Mouse (Mus musculus) heart, postnatal 0 days (tissue): ENCODE data around the gene Hivep2. TPM values are rescaled to one million over a fixed set of nuclear protein-coding genes. Genes with fewer than 3 reads are reported as not detected.

ENCODE experiments used
- ATAC-seq: fragments of 200-750 bp; cut with Nextera tagmentation; 2 replicates; pipeline ENCODE4 v1.8.0; 2017; ENCODE audit warnings: low read depth, moderate number of reproducible peaks, moderate library complexity; ENCODE audit not compliant: insufficient read depth
- DNase-seq: peaks from one replicate; pipeline ENCODE4 v3.0.0-alpha.2; 2016; ENCODE audit warnings: low spot score
- H3K27ac ChIP-seq: fragments of 300-500 bp; sonication (generic); 2 replicates; pipeline ENCODE4 v1.5.1; 2014; ENCODE audit warnings: low read depth, mild to moderate bottlenecking
- H3K27me3 ChIP-seq: fragments of 300-500 bp; sonication (generic); 2 replicates; pipeline ENCODE4 v1.6.1; 2014; ENCODE audit warnings: low read length, mixed read lengths; ENCODE audit not compliant: control insufficient read depth, insufficient read depth
- H3K36me3 ChIP-seq: fragments of 300-500 bp; sonication (generic); replicated peaks from 2 replicates; pipeline ENCODE4 v1.6.1; 2014; ENCODE audit warnings: low read length, mixed read lengths; ENCODE audit not compliant: control insufficient read depth, insufficient read depth
- H3K4me1 ChIP-seq: fragments of 300-500 bp; sonication (generic); 2 replicates; pipeline ENCODE4 v1.6.1; 2014; ENCODE audit warnings: antibody characterized with exemption; ENCODE audit not compliant: control insufficient read depth, insufficient read depth
- H3K4me2 ChIP-seq: fragments of 300-500 bp; sonication (generic); 2 replicates; pipeline ENCODE4 v1.6.1; 2014; ENCODE audit warnings: low read depth, mild to moderate bottlenecking, low read length, moderate library complexity
- H3K4me3 ChIP-seq: fragments of 300-500 bp; sonication (generic); 2 replicates; pipeline ENCODE4 v1.5.1; 2014; ENCODE audit warnings: low read depth, low read length
- H3K9ac ChIP-seq: fragments of 300-500 bp; sonication (generic); replicated peaks from 2 replicates; pipeline ENCODE4 v1.6.1; 2014; ENCODE audit warnings: low read depth, low read length, mixed read lengths
- H3K9me3 ChIP-seq: fragments of 300-500 bp; sonication (generic); replicated peaks from 2 replicates; pipeline ENCODE4 v1.6.1; 2016; ENCODE audit warnings: low read length; ENCODE audit not compliant: control insufficient read depth
- CTCF ChIP-seq: IDR thresholded peaks from 2 replicates; pipeline ENCODE4 v1.5.1; 2016; ENCODE audit warnings: antibody characterized with exemption, control low read depth, low read depth
- EP300 ChIP-seq: IDR thresholded peaks from 2 replicates; pipeline ENCODE4 v1.6.1; 2016; ENCODE audit warnings: antibody characterized with exemption, low read depth
- WGBS: fragments of 180-500 bp; shearing (Covaris S2); extraction: QIAGEN DNeasy Blood & Tissue Kit; methylation state at CpG from one replicate; pipeline ENCODE4 v1.1.7; 2014; 5-methylcytosine and 5-hydroxymethylcytosine counted together
- polyA plus RNA-seq: library from polyadenylated mRNA; unstranded; fragments of >200 nt; fragmentation: Nextera tagmentation; extraction: Ambion mirVana; gene quantifications from 2 replicates; pipeline ENCODE4 v1.2.1, GENCODE M21; 2015
- total RNA-seq: library from RNA; depleted of rRNA; stranded (reverse); fragments of >200 nt; gene quantifications from 2 replicates; pipeline ENCODE4 v1.2.3, GENCODE M21; 2014; ENCODE audit warnings: low replicate concordance

The Hivep2 gene
- total and polyA plus RNA-seq, 2 experiments from 2014 or later = 3.7 to 11.6 TPM

DNA sequence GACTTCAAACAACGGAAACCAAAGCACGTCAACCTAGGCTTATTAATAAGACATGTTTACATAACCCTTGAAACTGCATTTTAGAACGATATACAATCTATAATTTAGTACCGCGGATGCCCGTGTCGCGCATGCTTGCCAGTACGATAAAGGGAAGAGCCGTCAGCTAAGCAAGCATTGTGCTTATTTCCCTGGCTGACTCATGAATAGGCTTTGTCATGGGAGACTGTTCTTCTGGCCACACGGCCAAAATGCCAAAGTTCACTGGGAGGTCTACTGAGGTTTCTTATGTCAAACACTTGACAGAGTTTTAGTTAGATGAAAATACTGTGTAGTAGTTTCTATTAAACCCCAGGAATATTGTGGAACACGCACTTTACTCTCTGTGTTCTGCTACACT, 17.8 kb downstream of the Hivep2 start:
- no peak; the same call in 1 of the 2 replicates for ATAC-seq
- H3K4me2 ChIP-seq = peak overlapping the region; percentile 66; the same call in 1 of the 2 replicates
- H3K4me3 ChIP-seq = peak overlapping the region; percentile 58; the same call in 1 of the 2 replicates
- peak overlapping the region; percentile 97 for H3K27ac ChIP-seq
- H3K36me3 ChIP-seq = no peaks in the 10 kb centered on the region
- peaks cover 16% of the 10 kb centered on the region for H3K4me1 ChIP-seq
- 46% methylated on average over 12 of the region's 12 CpGs for WGBS
- no peaks in the 10 kb centered on the region for H3K27me3 ChIP-seq
- no peaks in the 10 kb centered on the region for H3K9me3 ChIP-seq
- TF ChIP-seq CTCF (no peak), EP300 (no peak)
- no peak overlapping the region for H3K9ac ChIP-seq
- peak; percentile 63 for DNase-seq

GRCm38 (mm10) chr10:13984233-13984632, 18.4 kb downstream of the Hivep2 start:
- no peak for ATAC-seq
- TF ChIP-seq CTCF = no peak
- no peak for TF ChIP-seq EP300
- peak overlapping the region; percentile 97 for H3K27ac ChIP-seq

DNA sequence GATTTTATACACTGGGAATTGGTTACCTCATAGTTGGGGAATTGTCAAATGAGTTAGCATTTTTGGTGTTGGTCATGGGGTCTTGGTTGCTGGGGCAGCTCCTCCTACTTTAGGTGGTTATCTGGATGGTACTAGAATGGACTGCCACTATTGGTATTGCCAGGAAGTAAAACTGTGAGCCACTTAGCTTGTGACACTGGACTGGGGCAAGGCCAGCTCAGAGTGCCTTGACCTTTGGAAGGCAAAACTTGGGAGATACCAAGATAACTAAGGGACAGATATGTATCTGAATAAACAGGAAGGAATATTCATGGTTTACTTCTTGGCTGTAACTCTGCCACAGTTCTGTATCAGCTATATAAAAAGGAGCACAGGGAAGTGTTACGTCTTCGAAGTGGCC, 20.7 kb downstream of the Hivep2 start:
- no peak overlapping the region for H3K27ac ChIP-seq
- H3K9me3 ChIP-seq = no peaks in the 10 kb centered on the region
- peaks cover 11% of the 10 kb centered on the region; the same call in 1 of the 2 replicates for H3K4me1 ChIP-seq
- DNase-seq (no peak), ATAC-seq (no peak)
- no peaks in the 10 kb centered on the region for H3K36me3 ChIP-seq
- TF ChIP-seq CTCF (no peak), EP300 (no peak)
- WGBS = 86% methylated on average over 2 of the region's 2 CpGs
- H3K4me2 ChIP-seq = no peak overlapping the region
- no peak overlapping the region for H3K9ac ChIP-seq
- no peaks in the 10 kb centered on the region for H3K27me3 ChIP-seq
- no peak overlapping the region for H3K4me3 ChIP-seq

More at GRCm38 (mm10) chr10:13984233-13984632, 18.4 kb downstream of the Hivep2 start:
- Histone ChIP-seq H3K4me3 (no peak overlapping the region), H3K27me3 (no peaks in the 10 kb centered on the region), H3K9me3 (no peaks in the 10 kb centered on the region), H3K36me3 (no peaks in the 10 kb centered on the region), H3K9ac (no peak overlapping the region), H3K4me2 (no peak overlapping the region), H3K4me1 (peaks cover 11% of the 10 kb centered on the region; the same call in 1 of the 2 replicates)
- no peak for DNase-seq

- WGBS = 43% methylated on average over 3 of the region's 3 CpGs
- Histone ChIP-seq H3K4me2 (no peak overlapping the region), H3K36me3 (no peaks in the 10 kb centered on the region), H3K4me3 (no peak overlapping the region), H3K27me3 (no peaks in the 10 kb centered on the region), H3K27ac (no peak overlapping the region), H3K9me3 (no peaks in the 10 kb centered on the region), H3K9ac (no peak overlapping the region), H3K4me1 (peaks cover 11% of the 10 kb centered on the region; the same call in 1 of the 2 replicates)
- DNase-seq (no peak), ATAC-seq (no peak)
- TF ChIP-seq EP300 (no peak), CTCF (no peak)
These were observed 21.5 kb downstream of the Hivep2 start for GRCm38 (mm10) chr10:13987336-13987735.

DNA sequence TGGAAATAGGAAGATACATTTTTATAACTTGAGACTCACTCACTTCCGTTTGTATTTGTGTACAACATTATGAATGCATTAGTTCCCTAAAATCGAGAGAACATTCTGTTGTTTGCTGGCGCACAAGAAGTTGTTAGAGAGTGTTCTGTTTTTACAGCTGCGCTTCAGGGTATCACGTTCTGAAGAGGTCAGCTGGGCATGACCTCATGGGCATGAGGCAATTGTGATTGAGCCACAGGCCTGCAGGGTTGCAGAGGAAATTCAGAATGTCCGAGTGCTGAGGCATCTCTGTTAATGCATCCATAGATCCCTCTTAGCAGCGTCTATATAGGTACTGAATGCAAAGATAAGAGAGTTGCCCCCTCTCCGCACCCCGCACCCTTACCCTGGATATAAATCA, 22.4 kb downstream of the Hivep2 start:
- Histone ChIP-seq H3K4me3 (no peak overlapping the region), H3K4me1 (peaks cover 8% of the 10 kb centered on the region; the same call in 1 of the 2 replicates), H3K27me3 (no peaks in the 10 kb centered on the region), H3K36me3 (no peaks in the 10 kb centered on the region), H3K27ac (no peak overlapping the region), H3K9ac (no peak overlapping the region), H3K9me3 (no peaks in the 10 kb centered on the region), H3K4me2 (no peak overlapping the region)
- DNase-seq = no peak
- TF ChIP-seq CTCF (no peak), EP300 (no peak)
- no peak for ATAC-seq
- 66% methylated on average over 9 of the region's 9 CpGs for WGBS

GRCm38 (mm10) chr10:13988757-13989156, 22.9 kb downstream of the Hivep2 start:
- 0 out of 2 replicates have a peak, but pooled peaks cover 3% of the 10 kb centered on the region for H3K4me1 ChIP-seq
- no peak overlapping the region for H3K9ac ChIP-seq
- H3K4me2 ChIP-seq = no peak overlapping the region
- H3K27me3 ChIP-seq = no peaks in the 10 kb centered on the region
- no peaks in the 10 kb centered on the region for H3K9me3 ChIP-seq
- no peak for ATAC-seq
- no peak overlapping the region for H3K27ac ChIP-seq
- DNase-seq = no peak
- WGBS = 87% methylated on average over 4 of the region's 4 CpGs
- H3K4me3 ChIP-seq = no peak overlapping the region
- H3K36me3 ChIP-seq = no peaks in the 10 kb centered on the region
- TF ChIP-seq CTCF (no peak), EP300 (no peak)
